Mouse (Mus musculus) cerebellum, postnatal 10 days (tissue): Measurements from ENCODE around the gene Slc35f5.
A peak's percentile ranks its signal among the peaks of the same experiment; 100 is the strongest.
"Not testable (repeated sequence)": the region's sequence is repeated elsewhere in the genome, so short reads cannot be mapped to it uniquely, and the experiment has no call there.

Experiments
- DNase-seq, 2 experiments: peaks; one replicate each; pipeline ENCODE4 v3.0.0; 2021; ENCODE audit warnings: mixed read lengths in 2 of 2

Slc35f5 gene

DNA sequence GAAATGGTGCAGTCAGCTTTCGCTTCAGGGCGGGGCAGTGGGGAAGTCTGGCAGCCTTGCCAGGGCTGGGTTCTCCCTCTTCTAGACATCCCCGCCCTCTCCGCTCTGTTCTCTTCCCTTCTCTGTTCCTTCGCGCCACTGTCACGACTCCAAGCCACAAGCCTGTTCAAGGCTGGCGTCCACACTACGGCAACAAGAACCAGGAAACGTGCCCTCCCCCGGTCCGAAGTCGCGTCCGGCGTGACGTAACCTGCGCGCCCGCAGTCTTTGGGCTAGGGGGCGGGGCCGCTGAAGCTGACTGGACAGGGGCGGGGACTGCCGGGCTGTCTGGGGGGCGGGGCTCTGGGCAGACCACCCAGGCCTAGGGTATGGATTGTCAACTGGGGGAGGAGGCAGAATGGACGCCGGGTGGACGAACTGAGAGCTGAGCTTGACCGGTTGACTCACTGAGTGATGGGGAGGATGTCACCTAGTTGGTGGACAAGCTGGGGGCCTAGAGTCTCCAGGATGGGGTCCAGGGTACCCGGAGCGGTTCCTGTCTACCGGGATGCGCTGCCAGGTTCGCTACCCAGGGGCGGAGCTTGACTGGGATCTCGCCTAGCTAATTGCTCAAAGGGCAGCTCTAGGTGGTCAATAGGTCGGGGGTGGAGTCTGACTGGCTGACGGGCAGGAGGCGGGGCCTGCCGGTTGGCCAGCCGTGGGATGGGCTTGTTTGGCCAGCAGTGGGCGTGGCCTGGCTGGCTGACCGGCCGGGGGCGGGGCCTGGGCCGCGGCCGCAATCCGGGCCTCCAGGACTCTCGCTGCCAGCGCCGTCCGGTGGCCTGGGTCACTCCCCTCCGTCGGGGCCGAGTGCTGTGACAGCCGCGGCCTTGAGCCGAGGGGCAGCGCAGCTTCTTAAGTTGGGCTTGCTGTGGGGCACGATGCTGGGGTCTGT is at the start of gene Slc35f5:
Gene Slc35f5 (plus strand): TSS at position 337 of the 934 bp plus-strand sequence.
- DNase-seq = peak; percentile 99 to 100

- DNase-seq = no peak
Observed at GRCm38 (mm10) chr1:125514706-125515105, 45.7 kb upstream of the Slc35f5 start.

GRCm38 (mm10) chr1:125516910-125517659 is 43.3 kb upstream of the Slc35f5 start:
- DNase-seq = no peak

DNA sequence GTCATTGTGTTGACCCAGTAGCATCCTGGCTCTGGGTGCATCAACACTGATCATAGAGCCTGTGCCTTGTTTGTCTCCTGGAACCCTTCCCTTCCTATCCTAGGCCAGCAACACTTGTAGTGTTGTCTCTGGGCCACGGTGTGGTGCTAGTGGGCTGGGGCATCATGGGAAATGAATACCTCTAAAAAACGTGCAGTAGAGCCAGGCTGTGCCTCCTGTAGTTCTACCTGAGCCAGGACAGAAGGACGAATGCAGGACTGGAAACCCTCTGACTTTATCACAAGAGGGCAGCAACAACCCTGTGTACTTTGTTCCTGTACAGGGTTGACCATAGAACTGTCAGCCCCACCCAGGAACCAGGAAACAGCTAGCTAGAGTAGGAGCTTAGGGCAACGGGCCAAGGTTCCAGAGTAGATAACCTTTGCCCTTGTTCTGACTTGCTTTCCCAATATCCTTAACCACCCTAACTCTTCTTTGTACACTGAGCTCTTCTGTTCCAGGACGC is 41.2 kb upstream of the Slc35f5 start:
- peak in 1 of 2 experiments; percentile 12 for DNase-seq

DNA sequence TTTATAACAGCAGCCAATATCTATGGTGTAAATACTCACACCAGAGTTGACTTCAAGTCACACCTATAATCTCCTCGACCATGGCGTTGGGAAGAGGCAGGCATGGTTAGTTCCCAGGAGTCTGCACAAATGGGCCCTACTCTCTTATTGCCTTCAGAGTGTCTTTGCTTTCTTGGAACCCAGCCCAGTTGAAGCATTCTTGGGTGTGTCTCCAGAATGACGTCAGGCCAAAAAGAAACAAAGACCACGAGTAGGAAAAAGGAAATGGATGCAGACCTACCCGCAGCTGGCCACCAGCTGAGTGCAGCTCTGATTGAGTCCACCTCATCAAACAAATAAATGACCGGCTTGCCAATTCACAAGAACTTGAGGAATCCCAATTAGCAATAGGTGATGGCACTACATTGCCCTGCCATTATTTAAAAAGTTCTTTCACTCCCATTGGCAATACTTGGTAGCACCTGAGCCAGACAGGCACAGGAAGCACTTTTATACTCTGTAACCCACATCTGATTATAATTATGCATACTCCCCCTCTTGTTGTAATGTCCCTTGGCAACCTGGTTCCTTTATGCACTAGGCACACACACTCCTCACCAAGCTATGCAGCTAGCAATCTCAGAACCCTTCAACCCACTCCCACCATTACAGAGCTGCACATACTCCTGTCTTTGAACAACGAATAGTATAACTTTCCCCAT is 34.3 kb upstream of the Slc35f5 start:
- DNase-seq = no peak

- DNase-seq = no peak
Observed at GRCm38 (mm10) chr1:125526666-125527004, 33.8 kb upstream of the Slc35f5 start.

DNA sequence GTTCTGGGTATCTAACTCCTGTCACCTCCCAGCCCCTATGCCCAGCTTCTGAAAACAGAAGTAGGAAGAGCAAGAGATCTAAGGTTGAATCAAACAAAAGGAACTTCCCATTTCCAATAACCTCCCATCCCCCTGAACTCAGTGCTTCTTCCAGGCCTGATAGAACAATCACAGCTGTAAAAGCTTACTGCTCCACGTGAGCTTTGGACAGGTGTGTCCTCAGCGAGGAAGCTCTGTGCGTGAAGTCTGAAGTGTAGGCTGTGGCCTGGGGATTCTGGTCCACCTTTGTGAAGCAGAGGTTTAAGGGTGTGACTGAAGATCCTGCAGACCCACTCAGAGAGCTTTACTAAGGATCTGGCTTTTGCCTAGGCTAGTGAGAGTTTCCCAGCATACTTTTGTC is 33.0 kb upstream of the Slc35f5 start:
- DNase-seq = no peak

DNA sequence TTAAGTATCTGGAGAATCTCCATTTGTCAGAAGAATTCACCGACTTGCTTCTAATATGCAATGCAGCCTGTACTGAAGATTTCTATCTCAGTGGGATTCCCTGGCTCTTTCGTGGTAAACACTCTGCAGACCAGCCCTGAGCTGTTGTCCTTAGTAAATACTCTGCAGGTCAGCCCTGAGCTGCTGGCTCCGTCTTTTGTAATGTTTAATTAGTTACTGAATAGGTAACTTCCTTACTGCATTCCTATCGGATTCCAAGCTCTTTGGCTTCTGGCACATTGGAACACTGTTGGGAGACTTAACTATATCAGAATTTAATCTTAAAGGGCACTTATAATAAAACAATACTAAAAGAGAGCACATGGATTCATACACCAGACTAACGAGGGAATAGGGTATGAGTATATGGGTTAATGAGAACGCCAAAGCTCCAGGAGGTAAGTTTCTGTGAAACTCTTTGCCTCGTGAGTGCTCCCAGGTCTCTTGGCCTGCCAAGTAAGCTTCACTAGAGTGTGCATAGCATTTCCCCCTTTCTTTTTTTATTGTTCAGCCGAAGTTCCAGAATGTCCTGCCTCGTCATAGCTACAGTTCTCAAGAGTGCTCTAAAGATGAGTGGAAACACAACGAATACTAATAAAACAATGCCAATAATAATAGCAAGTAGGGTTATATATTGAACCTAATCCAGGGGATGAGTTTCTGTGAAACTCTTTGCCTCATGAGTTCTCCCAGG is 27.0 kb upstream of the Slc35f5 start:
- not testable (repeated sequence) for DNase-seq

DNA sequence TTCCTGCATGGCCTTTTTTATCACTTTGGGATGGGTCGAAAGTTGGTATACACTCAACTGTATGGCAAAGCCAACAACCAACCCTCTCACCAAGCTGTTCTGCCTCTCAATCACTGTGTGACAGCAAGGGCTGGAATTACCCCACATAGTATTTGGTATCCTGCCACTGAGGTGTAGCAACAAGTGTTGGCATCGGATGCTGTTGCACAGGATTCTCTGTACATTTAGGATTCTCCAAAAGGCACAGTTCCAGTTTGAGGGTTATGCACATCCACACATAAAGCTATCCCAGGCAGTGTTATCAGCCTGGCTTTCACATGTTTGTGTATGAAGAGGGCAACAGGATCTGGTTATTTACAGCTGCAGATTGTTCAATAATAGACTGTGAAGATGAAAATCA is 23.3 kb upstream of the Slc35f5 start:
- no peak for DNase-seq

- DNase-seq = no peak
Observed at GRCm38 (mm10) chr1:125537776-125538175, 22.6 kb upstream of the Slc35f5 start.

GRCm38 (mm10) chr1:125539312-125539711 is 21.1 kb upstream of the Slc35f5 start:
- no peak for DNase-seq

GRCm38 (mm10) chr1:125542008-125542999 is 18.1 kb upstream of the Slc35f5 start:
- DNase-seq = peak; percentile 74 to 80

DNA sequence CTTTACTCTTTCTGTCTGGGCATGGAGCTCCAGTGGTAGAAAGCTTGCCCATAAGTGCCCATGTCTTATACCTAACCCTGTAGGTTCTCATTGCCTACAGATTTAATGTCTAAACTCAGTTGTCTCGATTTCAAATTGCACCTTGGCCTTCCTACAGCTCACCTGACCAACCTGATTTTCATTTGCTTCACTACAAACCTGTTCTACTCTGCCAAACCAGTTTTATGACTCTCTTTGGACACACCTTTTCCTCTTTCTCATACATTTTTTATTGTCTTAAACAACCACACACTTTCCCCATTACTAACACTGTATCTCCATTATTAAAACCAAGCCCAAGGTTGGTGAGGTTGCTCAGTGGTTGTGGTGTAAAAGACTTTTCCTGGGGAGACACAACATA is 10.5 kb upstream of the Slc35f5 start:
- no peak for DNase-seq

DNA sequence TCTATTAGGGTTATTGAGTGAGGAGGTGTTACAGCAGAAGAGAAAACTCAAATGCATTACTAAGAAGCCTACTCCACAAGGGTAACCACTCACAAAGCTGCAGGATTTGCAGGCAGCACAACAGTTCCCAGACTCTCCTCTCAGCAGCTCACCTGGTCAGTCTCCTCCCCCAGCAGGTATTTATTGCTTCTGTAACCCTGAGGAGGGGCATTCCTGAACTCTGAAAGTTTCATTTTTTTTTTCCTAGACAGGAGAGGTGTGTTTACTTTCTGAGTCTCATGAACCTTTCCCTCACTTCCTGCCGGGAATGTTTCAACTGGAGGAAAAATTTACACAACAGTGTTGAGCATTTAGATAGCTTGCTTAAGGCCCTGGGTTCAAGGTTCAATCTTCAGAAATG is 10.0 kb upstream of the Slc35f5 start:
- DNase-seq = no peak

DNA sequence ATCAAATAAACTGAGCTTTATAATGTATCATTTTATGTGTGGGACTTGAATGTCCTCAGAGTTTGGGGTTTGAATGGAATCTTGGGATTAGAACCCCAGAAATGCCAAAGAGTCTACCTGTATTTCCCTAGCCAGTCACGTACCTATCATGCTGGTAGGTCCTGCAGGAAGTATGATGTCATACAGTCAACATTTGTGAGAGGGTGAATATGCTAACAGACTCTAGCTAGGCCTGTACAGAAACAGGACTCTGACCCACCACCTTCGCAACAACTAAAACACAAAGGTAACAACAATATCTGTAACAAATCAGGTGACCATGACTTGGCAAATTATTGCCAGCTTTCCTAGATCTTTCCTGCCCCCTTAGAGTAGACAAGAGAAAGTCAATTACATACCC is 8.8 kb upstream of the Slc35f5 start:
- DNase-seq = no peak

DNA sequence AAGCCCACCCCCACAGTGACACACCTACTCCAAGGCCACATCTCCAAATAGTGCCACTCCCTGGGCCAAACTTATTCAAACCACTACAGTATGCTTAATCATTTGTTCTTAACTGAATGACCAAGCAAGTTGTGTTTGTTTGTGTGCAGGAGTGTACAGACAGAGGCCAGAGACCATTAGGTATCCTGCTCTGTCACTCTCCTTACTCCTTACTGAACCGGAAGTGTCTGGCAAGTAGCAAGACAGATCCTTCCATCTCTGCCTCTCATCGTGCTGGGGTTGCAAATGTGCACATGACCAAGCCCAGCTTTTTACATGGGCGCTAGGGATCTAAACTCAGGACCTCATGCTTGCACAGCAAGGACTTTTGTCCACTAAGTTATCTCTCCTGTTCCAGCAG is 1.1 kb upstream of the Slc35f5 start:
- DNase-seq = peak; percentile 4 to 6

DNA sequence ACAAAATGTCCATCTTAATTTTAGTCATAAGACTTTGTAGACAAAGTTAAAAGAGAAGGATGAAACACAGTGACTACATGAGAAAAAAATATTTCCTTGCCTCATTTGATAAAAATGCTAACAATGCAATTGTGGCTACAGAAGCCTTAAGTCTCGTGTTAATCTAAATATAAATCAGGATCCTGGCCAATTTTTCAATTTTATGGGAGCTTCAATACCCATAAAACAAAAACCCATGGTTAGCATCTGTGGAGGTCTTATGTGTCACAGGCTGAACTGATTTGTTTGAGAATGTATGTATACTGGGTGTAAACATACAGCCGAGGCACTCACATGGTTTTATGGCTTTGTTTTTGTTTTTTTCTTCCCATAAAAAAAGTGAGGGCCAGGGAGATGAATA is 674 bp upstream of the Slc35f5 start:
- DNase-seq = no peak

DNA sequence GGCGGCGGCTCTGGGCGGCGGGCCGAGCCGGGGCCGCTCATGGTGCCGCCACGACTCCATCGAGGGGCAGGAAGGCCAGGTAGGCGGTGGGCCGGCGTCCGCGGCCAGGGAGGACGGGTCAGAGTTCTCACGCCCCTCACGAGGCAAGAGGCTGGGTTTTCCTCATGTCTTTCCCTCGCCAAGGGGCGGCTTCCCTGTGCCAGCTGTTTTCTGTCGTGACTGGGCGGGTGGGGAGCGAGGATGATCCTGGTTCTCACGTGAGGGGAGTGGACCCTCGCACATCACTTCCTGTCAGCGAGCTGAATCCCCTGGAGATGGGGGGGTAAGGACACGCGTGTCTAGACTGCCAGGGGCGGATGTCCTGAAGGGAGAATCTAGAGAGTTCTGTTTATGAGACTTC is 811 bp downstream of the Slc35f5 start:
- peak; percentile 80 to 82 for DNase-seq

DNA sequence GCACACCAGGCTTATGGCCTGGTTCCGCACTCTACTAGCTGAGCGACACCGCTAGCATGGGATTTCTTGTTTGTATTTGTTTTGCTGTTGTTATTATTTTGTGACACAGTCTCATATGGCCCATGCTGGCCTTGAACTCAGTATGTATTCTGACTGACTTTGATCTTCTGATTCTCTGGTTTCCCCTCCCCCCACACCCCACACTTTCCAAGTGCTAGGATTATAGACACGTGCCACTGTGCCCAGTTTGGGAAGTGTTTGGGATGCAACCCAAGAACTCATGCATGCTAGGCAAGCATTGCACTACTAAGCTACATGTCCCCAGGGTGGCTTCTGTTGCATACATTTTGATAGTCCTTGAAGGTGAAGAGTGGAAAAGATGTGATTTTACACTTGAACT is 1.4 kb downstream of the Slc35f5 start:
- DNase-seq = peak; percentile 18 to 19

- no peak for DNase-seq
Observed at GRCm38 (mm10) chr1:125568126-125568525, 7.7 kb downstream of the Slc35f5 start.

- DNase-seq = peak in 1 of 2 experiments; percentile 5
Observed at GRCm38 (mm10) chr1:125574219-125574618, 13.8 kb downstream of the Slc35f5 start.
